Comparison of ENCODE assay signal across 8 mouse cellular contexts in the genomic region with DNA sequence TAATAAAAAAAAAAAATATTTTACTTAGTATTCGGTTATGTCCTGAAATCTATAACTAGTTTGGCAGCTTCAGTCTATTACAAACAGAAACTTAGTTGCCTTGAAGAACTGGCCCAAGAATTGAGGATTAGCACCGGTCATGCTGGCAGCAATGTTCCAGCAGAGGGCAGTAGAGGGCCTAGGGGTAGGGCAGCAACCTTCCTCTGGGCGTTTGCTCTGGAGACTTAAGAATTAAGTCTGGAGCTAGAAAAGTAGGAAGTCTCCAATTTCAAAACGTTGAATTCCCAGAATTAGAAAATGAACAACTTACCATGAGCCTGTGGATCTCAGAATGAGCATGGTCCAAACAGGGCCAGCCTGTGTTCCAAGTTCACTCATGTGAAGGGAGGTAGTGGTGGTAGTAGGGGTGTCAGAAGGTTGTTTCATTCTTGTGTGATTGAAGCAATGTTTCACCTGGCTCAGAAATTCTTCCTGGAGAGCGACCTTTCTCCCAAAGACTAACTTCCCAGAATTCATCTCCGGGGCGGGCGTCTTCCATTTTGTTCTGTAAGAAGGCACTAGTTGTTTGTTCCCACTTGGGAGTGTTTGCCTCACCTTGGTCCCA. TPM values are rescaled to one million over a fixed set of nuclear protein-coding genes. Genes with fewer than 3 reads are reported as not detected.
DNase-seq lines count a peak whose midpoint lies in the region; ATAC-seq and TF ChIP-seq lines count a peak whose summit lies in the region.

No protein-coding gene starts in this region.

- WGBS in kidney, embryonic 15.5 days: 62% methylated on average over 8 of the region's 8 CpGs
- 68% methylated on average over 8 of the region's 8 CpGs for WGBS in limb, embryonic 11.5 days

- no peak overlapping the region for H3K4me2 ChIP-seq in kidney, embryonic 15.5 days
- no peak overlapping the region for H3K4me2 ChIP-seq in limb, embryonic 11.5 days (ENCODE audit: low read depth, severe bottlenecking)

- intact Hi-C loops in gastrocnemius, adult 2 months (cut with DNase I): loop anchor here (2.0 kb wide), 2 partner anchors 33 to 91 kb away; a partner anchor contains a TSS

- 0 out of 2 replicates have a peak, but pooled peaks cover 7% of the 10 kb centered on the region for H3K4me1 ChIP-seq in kidney, embryonic 15.5 days
- peaks cover 19% of the 10 kb centered on the region for H3K4me1 ChIP-seq in E14TG2a.4 (replicated peaks; ENCODE audit: low read depth, low read length)
- no peaks in the 10 kb centered on the region for H3K4me1 ChIP-seq in limb, embryonic 11.5 days (ENCODE audit: control insufficient read depth, insufficient read depth, low read length)

- no peaks in the 10 kb centered on the region for H3K9me3 ChIP-seq in kidney, embryonic 15.5 days (replicated peaks)
- no peaks in the 10 kb centered on the region for H3K9me3 ChIP-seq in E14TG2a.4 (ENCODE audit: low read length)
- no peaks in the 10 kb centered on the region for H3K9me3 ChIP-seq in limb, embryonic 11.5 days (ENCODE audit: control insufficient read depth, low read length)

- no peaks in the 10 kb centered on the region for H3K36me3 ChIP-seq in kidney, embryonic 15.5 days
- H3K36me3 ChIP-seq in E14TG2a.4 (ENCODE audit: insufficient read depth, low read length): no peaks in the 10 kb centered on the region
- H3K36me3 ChIP-seq in limb, embryonic 11.5 days (ENCODE audit: control insufficient read depth, insufficient read depth, low read length): no peaks in the 10 kb centered on the region

- peak; percentile 94 for TF ChIP-seq CTCF in E14TG2a.4 (conservative IDR thresholded peaks at IDR 0.05; ENCODE audit: low read length)
- TF ChIP-seq CTCF in gastrocnemius, adult 2 months (IDR thresholded peaks at IDR 0.05): peak; percentile 97

- no peaks in the 10 kb centered on the region for H3K27me3 ChIP-seq in kidney, embryonic 15.5 days
- H3K27me3 ChIP-seq in E14TG2a.4 (ENCODE audit: insufficient read depth, low read length): peaks cover 11% of the 10 kb centered on the region
- no peaks in the 10 kb centered on the region for H3K27me3 ChIP-seq in limb, embryonic 11.5 days (ENCODE audit: control insufficient read depth, insufficient read depth, low read length)

- H3K9ac ChIP-seq in kidney, embryonic 15.5 days: no peak overlapping the region
- H3K9ac ChIP-seq in limb, embryonic 11.5 days (ENCODE audit: low read length): no peak overlapping the region

- H3K27ac ChIP-seq in kidney, embryonic 15.5 days: no peak overlapping the region
- H3K27ac ChIP-seq in gastrocnemius, adult 2 months: peak overlapping the region; percentile 78
- H3K27ac ChIP-seq in limb, embryonic 11.5 days (replicated peaks; ENCODE audit: low read depth, low read length): no peak overlapping the region

- no peak for ATAC-seq in kidney, embryonic 15.5 days (replicated peaks; ENCODE audit: low FRiP score)
- ATAC-seq in limb, embryonic 11.5 days (ENCODE audit: insufficient number of reproducible peaks, low FRiP score, low TSS enrichment, low read depth): no peak

- no peak overlapping the region for H3K4me3 ChIP-seq in kidney, embryonic 15.5 days (replicated peaks)
- no peak overlapping the region for H3K4me3 ChIP-seq in E14TG2a.4 (replicated peaks; ENCODE audit: low read length)
- no peak overlapping the region for H3K4me3 ChIP-seq in gastrocnemius, adult 2 months
- no peak overlapping the region for H3K4me3 ChIP-seq in limb, embryonic 11.5 days (ENCODE audit: low read depth, low read length)

- DNase-seq in kidney, adult 11 months: peak; percentile 77
- DNase-seq in adrenal gland, postnatal 10 days: peak; percentile 89
- peak; percentile 89 for DNase-seq in gastrocnemius, adult 2 months
- peak; percentile 60 for DNase-seq in limb, embryonic 11.5 days (ENCODE audit: low spot score)
- DNase-seq in retina, postnatal 1 day: peak; percentile 48
- peak; percentile 68 to 81 for DNase-seq in urinary bladder, postnatal 36 days (ENCODE audit: low spot score in 2 of 2)

RNA-seq across cellular contexts. Expression of a gene that starts 33.4 kb away (rescaled TPM):
- 118 and 131 TPM in 2 replicates for polyA plus RNA-seq in kidney, embryonic 15.5 days (2015; fragmentation: Nextera tagmentation; extraction: Ambion mirVana)
- 10 to 100 TPM; 95.0 to 99.0 TPM for total RNA-seq in adrenal gland, postnatal 10 days (2021)
- 100 to 1,000 TPM; 174 to 187 TPM for total RNA-seq in gastrocnemius, adult 2 months (2021)
- 62.4 and 63.0 TPM in 2 replicates for polyA plus RNA-seq in limb, embryonic 11.5 days (2014; fragmentation: Nextera tagmentation; extraction: Ambion mirVana)
